Mouse (Mus musculus): ENCODE measurements around the gene Myl4. TPM values are rescaled to one million over a fixed set of nuclear protein-coding genes. Genes with fewer than 3 reads are reported as not detected.
A peak's percentile ranks its signal among the peaks of the same experiment; 100 is the strongest.

Gene Myl4
- polyA plus RNA-seq, 1 experiment from 2014 or later: 3.4 TPM

DNA sequence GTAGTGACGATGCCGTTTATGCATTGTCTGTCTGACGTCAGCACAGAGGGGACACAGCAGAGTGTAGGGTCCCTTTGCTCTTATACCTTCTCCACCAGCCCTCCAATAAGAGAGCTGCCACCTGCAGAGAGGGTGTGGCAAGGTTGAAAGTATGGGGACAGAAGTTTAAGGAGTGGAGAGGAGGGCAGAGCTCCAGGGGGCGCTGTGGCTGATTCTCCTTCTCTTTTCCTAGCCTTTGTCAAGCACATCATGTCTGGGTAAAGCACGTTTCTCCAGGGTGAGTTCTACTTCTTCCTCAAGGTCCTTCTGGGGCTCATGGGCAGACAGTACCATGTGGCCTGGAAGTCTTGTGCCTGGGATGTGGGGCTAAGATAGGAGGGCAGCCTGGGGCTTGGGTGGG, 35.0 kb downstream of the Myl4 start:
- Histone ChIP-seq H3K9ac (ENCODE audit: low read depth, low read length) (no peak overlapping the region), H3K4me1 (replicated peaks; ENCODE audit: control insufficient read depth, insufficient read depth, low read length) (no peaks in the 10 kb centered on the region), H3K9me3 (ENCODE audit: control insufficient read depth, low read length) (0 out of 2 replicates have a peak, but pooled peaks cover 4% of the 10 kb centered on the region), H3K4me3 (ENCODE audit: low read depth, low read length) (no peak overlapping the region), H3K27me3 (ENCODE audit: control insufficient read depth, insufficient read depth, low read length) (no peaks in the 10 kb centered on the region), H3K36me3 (ENCODE audit: control insufficient read depth, insufficient read depth, low read length) (no peaks in the 10 kb centered on the region), H3K4me2 (replicated peaks; ENCODE audit: low read depth, low read length) (no peak overlapping the region), H3K27ac (ENCODE audit: low read depth, low read length) (no peak overlapping the region)
- no peak for ATAC-seq (ENCODE audit: low FRiP score)
- 79% methylated on average over 5 of the region's 5 CpGs for WGBS
- DNase-seq (ENCODE audit: low spot score): no peak

DNA sequence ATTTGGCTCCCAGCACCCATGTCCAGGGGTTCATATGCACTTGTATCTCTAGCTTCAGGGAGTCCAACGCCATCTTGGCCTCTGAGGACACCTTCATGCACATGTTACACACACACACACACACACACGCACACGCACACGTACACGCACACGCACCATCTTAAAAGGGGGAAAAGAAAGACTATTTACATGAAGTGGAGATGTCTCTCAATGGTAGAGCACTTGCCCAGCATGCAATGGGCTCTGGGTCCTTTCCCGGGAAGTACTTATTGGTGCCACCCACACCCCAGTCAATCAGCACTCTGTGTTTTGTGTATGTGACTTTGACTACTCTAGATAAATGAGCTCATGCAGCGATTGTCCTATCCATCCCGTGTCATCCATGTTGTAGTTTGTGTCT, 37.4 kb downstream of the Myl4 start:
- WGBS: 96% methylated on average over 9 of the region's 9 CpGs
- Histone ChIP-seq H3K27ac (ENCODE audit: low read depth, low read length) (no peak overlapping the region), H3K36me3 (ENCODE audit: control insufficient read depth, insufficient read depth, low read length) (no peaks in the 10 kb centered on the region), H3K4me1 (replicated peaks; ENCODE audit: control insufficient read depth, insufficient read depth, low read length) (no peaks in the 10 kb centered on the region), H3K9me3 (ENCODE audit: control insufficient read depth, low read length) (0 out of 2 replicates have a peak, but pooled peaks cover 4% of the 10 kb centered on the region), H3K27me3 (ENCODE audit: control insufficient read depth, insufficient read depth, low read length) (no peaks in the 10 kb centered on the region), H3K4me2 (replicated peaks; ENCODE audit: low read depth, low read length) (no peak overlapping the region), H3K9ac (ENCODE audit: low read depth, low read length) (no peak overlapping the region), H3K4me3 (ENCODE audit: low read depth, low read length) (no peak overlapping the region)
- DNase-seq (ENCODE audit: low spot score): no peak
- no peak for ATAC-seq (ENCODE audit: low FRiP score)

DNA sequence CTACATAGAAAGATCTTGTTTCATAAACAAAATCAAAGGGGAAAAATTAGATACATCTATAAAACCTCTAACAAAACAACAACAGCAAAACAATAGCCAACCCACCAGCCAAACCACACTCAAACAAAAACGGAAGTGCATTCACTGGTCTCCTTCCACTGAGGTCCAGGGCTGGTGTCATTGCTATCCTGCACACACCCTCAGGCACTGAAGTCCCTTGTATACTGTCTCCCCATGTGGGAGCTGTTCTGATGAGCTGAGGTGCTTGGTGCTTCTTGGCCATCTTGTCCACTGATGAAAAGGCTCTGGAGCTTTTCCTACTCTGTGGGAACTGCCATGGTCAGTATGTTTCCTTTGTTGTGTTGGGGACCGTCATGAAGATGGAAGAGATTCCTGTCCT, 38.0 kb downstream of the Myl4 start:
- Histone ChIP-seq H3K4me2 (replicated peaks; ENCODE audit: low read depth, low read length) (no peak overlapping the region), H3K27ac (ENCODE audit: low read depth, low read length) (no peak overlapping the region), H3K9ac (ENCODE audit: low read depth, low read length) (no peak overlapping the region), H3K36me3 (ENCODE audit: control insufficient read depth, insufficient read depth, low read length) (no peaks in the 10 kb centered on the region), H3K9me3 (ENCODE audit: control insufficient read depth, low read length) (0 out of 2 replicates have a peak, but pooled peaks cover 4% of the 10 kb centered on the region), H3K4me3 (ENCODE audit: low read depth, low read length) (no peak overlapping the region), H3K4me1 (replicated peaks; ENCODE audit: control insufficient read depth, insufficient read depth, low read length) (no peaks in the 10 kb centered on the region), H3K27me3 (ENCODE audit: control insufficient read depth, insufficient read depth, low read length) (no peaks in the 10 kb centered on the region)
- ATAC-seq (ENCODE audit: low FRiP score): no peak
- 86% methylated on average over 2 of the region's 2 CpGs for WGBS
- DNase-seq (ENCODE audit: low spot score): no peak

DNA sequence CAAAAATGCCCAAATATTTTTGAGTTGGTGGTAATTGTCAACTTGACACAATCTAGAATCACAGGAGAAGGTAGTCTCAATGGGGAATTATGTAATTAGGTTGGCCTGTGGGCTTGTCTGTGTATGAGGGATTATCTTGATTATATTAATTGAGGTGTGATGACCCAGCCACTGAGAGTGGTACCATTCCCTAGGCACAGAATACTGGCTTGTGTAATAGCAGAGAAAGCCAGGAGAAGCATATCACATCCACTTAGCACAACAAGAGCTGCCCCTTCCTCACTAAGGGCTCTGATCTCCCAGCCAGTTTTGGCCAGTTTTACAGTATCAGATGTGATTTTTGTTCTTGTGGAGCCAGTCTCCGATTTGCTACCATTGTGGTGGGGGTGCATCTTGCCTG, 39.1 kb downstream of the Myl4 start:
- 81% methylated on average over 1 of the region's 1 CpGs for WGBS
- ATAC-seq (ENCODE audit: low FRiP score): no peak
- H3K4me2 ChIP-seq (replicated peaks; ENCODE audit: low read depth, low read length): no peak overlapping the region
- no peak for DNase-seq (ENCODE audit: low spot score)
- H3K36me3 ChIP-seq (ENCODE audit: control insufficient read depth, insufficient read depth, low read length): no peaks in the 10 kb centered on the region
- no peak overlapping the region for H3K4me3 ChIP-seq (ENCODE audit: low read depth, low read length)
- H3K9me3 ChIP-seq (ENCODE audit: control insufficient read depth, low read length): 0 out of 2 replicates have a peak, but pooled peaks cover 4% of the 10 kb centered on the region
- H3K27me3 ChIP-seq (ENCODE audit: control insufficient read depth, insufficient read depth, low read length): no peaks in the 10 kb centered on the region
- no peak overlapping the region for H3K9ac ChIP-seq (ENCODE audit: low read depth, low read length)
- H3K4me1 ChIP-seq (replicated peaks; ENCODE audit: control insufficient read depth, insufficient read depth, low read length): no peaks in the 10 kb centered on the region
- no peak overlapping the region for H3K27ac ChIP-seq (ENCODE audit: low read depth, low read length)

DNA sequence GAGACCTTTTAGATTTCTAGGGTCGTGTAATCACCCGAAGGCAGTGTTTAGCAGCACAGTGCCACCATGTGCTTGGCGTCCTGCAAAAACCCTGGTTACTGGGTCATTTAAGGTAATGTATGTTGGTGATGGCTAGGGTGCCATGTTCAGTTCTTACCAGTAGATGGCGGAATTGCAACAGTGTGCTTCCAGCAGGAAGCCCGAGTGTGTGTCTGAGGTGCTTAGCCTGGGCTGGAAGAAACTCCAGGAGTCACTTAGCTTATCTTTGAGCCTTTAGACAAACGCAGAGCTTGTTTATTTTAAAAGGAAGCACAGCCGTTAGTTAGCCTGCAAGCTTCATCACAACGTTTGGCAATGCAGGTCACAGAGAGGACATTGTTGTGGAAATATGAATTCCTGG, 39.7 kb downstream of the Myl4 start:
- peak; percentile 64 for ATAC-seq (ENCODE audit: low FRiP score)
- H3K27me3 ChIP-seq (ENCODE audit: control insufficient read depth, insufficient read depth, low read length): no peaks in the 10 kb centered on the region
- no peak overlapping the region for H3K4me3 ChIP-seq (ENCODE audit: low read depth, low read length)
- no peak overlapping the region for H3K9ac ChIP-seq (ENCODE audit: low read depth, low read length)
- no peak overlapping the region for H3K27ac ChIP-seq (ENCODE audit: low read depth, low read length)
- peak; percentile 87 for DNase-seq (ENCODE audit: low spot score)
- WGBS: 4% methylated on average over 8 of the region's 8 CpGs
- H3K9me3 ChIP-seq (ENCODE audit: control insufficient read depth, low read length): 0 out of 2 replicates have a peak, but pooled peaks cover 4% of the 10 kb centered on the region
- H3K36me3 ChIP-seq (ENCODE audit: control insufficient read depth, insufficient read depth, low read length): no peaks in the 10 kb centered on the region
- H3K4me2 ChIP-seq (replicated peaks; ENCODE audit: low read depth, low read length): no peak overlapping the region
- no peaks in the 10 kb centered on the region for H3K4me1 ChIP-seq (replicated peaks; ENCODE audit: control insufficient read depth, insufficient read depth, low read length)

DNA sequence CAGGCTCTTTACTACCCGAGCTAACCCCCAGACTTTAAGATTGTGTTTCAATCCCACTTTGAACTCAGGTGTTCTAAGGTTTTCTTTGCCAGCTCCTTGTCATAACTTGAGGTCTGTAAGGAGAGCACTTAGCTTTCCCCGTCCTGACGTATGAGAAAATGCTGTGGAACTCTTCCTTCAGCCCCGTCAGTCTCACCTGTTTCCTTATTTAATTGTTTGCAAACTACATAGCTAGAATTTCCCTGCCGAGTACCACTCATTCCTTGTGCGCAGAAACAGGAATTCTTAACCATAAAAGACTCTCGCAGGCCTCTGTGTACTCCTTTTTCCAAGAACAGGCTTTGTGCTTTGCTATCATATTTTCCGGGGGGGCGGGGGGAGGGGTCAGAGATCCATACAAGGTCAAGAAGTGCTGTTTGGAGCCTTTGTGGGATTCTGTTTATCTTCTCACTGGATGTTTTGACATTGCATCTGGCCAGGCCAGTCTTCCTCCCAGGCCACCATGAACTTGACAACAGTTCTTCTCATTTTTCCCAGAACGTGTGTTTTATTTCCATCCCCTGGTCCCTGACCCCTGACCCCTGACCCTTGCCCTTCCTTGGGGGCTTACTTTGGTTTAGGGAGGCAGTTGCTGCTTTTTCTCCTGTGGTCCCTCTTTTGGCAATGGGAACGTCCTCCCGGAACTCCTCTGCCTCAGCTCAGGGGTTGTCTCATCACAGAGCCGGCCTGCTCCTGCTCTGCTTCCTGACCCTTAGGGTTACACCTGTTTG, 41.8 kb downstream of the Myl4 start:
- H3K27me3 ChIP-seq (ENCODE audit: control insufficient read depth, insufficient read depth, low read length): no peaks in the 10 kb centered on the region
- DNase-seq (ENCODE audit: low spot score): no peak
- ATAC-seq (ENCODE audit: low FRiP score): no peak
- no peaks in the 10 kb centered on the region for H3K4me1 ChIP-seq (replicated peaks; ENCODE audit: control insufficient read depth, insufficient read depth, low read length)
- 71% methylated on average over 13 of the region's 13 CpGs for WGBS
- H3K9ac ChIP-seq (ENCODE audit: low read depth, low read length): no peak overlapping the region
- no peaks in the 10 kb centered on the region for H3K36me3 ChIP-seq (ENCODE audit: control insufficient read depth, insufficient read depth, low read length)
- no peak overlapping the region for H3K27ac ChIP-seq (ENCODE audit: low read depth, low read length)
- H3K9me3 ChIP-seq (ENCODE audit: control insufficient read depth, low read length): 0 out of 2 replicates have a peak, but pooled peaks cover 4% of the 10 kb centered on the region
- H3K4me3 ChIP-seq (ENCODE audit: low read depth, low read length): no peak overlapping the region
- no peak overlapping the region for H3K4me2 ChIP-seq (replicated peaks; ENCODE audit: low read depth, low read length)

DNA sequence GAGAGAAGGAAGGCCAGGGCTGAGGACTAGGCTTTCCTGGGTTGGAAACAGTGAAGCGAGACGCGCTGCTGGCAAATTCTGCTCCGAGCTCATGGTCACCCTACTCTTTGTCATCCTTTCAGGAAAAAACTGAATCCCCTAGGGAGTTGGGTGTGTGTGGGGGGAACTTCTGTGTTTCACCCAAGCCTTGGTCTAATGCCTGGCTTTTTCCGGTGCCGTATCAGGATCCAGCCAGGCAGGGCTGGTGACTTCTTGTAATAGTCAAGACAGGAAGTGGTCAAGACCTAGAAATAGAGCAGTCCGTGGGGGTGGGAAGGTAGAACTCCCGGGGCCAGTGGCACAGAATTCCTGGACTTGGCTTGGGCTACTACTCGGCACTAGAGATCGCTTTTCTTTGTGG, 45.9 kb downstream of the Myl4 start:
- WGBS: 80% methylated on average over 10 of the region's 10 CpGs
- no peak for DNase-seq (ENCODE audit: low spot score)
- no peak overlapping the region for H3K27ac ChIP-seq (ENCODE audit: low read depth, low read length)
- ATAC-seq (ENCODE audit: low FRiP score): no peak
- H3K27me3 ChIP-seq (ENCODE audit: control insufficient read depth, insufficient read depth, low read length): no peaks in the 10 kb centered on the region
- no peaks in the 10 kb centered on the region for H3K36me3 ChIP-seq (ENCODE audit: control insufficient read depth, insufficient read depth, low read length)
- H3K9me3 ChIP-seq (ENCODE audit: control insufficient read depth, low read length): no peaks in the 10 kb centered on the region
- no peaks in the 10 kb centered on the region for H3K4me1 ChIP-seq (replicated peaks; ENCODE audit: control insufficient read depth, insufficient read depth, low read length)
- H3K4me2 ChIP-seq (replicated peaks; ENCODE audit: low read depth, low read length): no peak overlapping the region
- no peak overlapping the region for H3K4me3 ChIP-seq (ENCODE audit: low read depth, low read length)
- H3K9ac ChIP-seq (ENCODE audit: low read depth, low read length): no peak overlapping the region

DNA sequence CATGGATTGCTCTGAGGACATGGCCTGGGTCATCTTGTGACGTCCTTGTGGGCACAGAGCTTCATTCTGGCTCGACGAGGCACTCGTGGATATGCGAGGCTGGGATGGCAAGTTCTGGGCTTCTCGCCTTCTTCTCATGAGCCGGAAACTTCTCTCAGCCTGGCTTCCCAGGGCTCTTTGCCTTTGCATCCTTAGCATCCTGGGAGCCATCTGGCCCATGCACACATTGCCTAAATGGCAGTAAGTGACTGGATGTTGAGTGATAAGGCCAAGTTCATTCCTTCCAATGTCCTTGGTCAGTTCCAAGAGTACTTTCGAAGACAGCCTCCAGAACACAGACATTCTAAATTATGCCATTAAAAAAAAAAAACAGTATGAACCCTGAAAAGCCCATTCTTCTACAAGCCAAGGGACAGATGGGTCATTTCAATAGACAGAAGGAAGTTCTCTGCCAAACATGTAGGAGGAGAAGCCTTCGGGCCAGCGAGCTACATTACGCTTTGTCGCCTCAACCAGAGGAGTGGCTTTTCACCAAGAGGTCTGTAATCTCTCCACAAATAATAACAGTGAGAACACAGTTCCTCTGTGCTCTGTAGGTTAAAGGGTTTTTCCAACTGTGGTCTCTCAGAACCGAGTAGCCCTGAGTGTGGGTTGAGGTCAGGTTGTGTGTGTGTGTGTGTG, 48.9 kb downstream of the Myl4 start:
- Histone ChIP-seq H3K4me2 (replicated peaks; ENCODE audit: low read depth, low read length) (no peak overlapping the region), H3K4me1 (replicated peaks; ENCODE audit: control insufficient read depth, insufficient read depth, low read length) (no peaks in the 10 kb centered on the region), H3K27ac (ENCODE audit: low read depth, low read length) (no peak overlapping the region), H3K9ac (ENCODE audit: low read depth, low read length) (no peak overlapping the region), H3K27me3 (ENCODE audit: control insufficient read depth, insufficient read depth, low read length) (no peaks in the 10 kb centered on the region), H3K36me3 (ENCODE audit: control insufficient read depth, insufficient read depth, low read length) (no peaks in the 10 kb centered on the region), H3K4me3 (ENCODE audit: low read depth, low read length) (no peak overlapping the region), H3K9me3 (ENCODE audit: control insufficient read depth, low read length) (no peaks in the 10 kb centered on the region)
- ATAC-seq (ENCODE audit: low FRiP score) (no peak), DNase-seq (ENCODE audit: low spot score) (no peak)
- 90% methylated on average over 13 of the region's 13 CpGs for WGBS

DNA sequence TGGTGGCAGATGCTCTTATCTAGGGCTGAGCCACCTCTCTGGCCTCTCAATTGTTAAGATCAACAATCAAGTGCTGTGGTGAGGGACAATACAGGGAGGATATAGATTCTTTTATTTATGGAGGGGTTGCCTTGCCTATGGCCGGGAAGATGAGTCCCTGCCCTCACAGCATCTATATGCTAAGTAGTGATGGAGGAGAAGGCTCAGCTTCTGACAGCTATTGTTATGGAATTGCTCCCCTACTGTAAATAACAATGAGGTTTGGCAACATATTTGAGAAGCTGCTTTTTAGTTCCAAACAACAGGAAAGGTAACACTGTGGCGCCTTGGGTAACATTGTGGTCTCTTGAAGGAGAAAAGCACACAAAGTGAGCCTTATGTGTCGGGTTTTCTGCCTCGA, 50.2 kb downstream of the Myl4 start:
- H3K9ac ChIP-seq (ENCODE audit: low read depth, low read length): no peak overlapping the region
- no peak overlapping the region for H3K27ac ChIP-seq (ENCODE audit: low read depth, low read length)
- ATAC-seq (ENCODE audit: low FRiP score): no peak
- DNase-seq (ENCODE audit: low spot score): no peak
- H3K4me2 ChIP-seq (replicated peaks; ENCODE audit: low read depth, low read length): no peak overlapping the region
- WGBS: 40% methylated on average over 4 of the region's 4 CpGs
- no peaks in the 10 kb centered on the region for H3K4me1 ChIP-seq (replicated peaks; ENCODE audit: control insufficient read depth, insufficient read depth, low read length)
- no peak overlapping the region for H3K4me3 ChIP-seq (ENCODE audit: low read depth, low read length)
- no peaks in the 10 kb centered on the region for H3K9me3 ChIP-seq (ENCODE audit: control insufficient read depth, low read length)
- H3K27me3 ChIP-seq (ENCODE audit: control insufficient read depth, insufficient read depth, low read length): no peaks in the 10 kb centered on the region
- no peaks in the 10 kb centered on the region for H3K36me3 ChIP-seq (ENCODE audit: control insufficient read depth, insufficient read depth, low read length)

Measured in hindbrain, embryonic 11.5 days (tissue).